Mouse (Mus musculus) gastrocnemius, postnatal 36 days (tissue): ENCODE measurements around the gene Serinc4. TPM values are rescaled to one million over a fixed set of nuclear protein-coding genes. Genes with fewer than 3 reads are reported as not detected.
A peak's percentile ranks its signal among the peaks of the same experiment; 100 is the strongest.
"Not testable (repeated sequence)": the region's sequence is repeated elsewhere in the genome, so short reads cannot be mapped to it uniquely, and the experiment has no call there.

Source experiments
- DNase-seq, 2 experiments: peaks; one replicate each; pipeline ENCODE4 v3.0.0; 2022
- intact Hi-C: fragments of 180-260 bp; cut with DNase I; formaldehyde crosslinking; loops from one replicate; pipeline ENCODE4 v1.15.1; 2025
- long read RNA-seq, 2 experiments: library from polyadenylated mRNA; stranded (forward); transcript quantifications; one replicate each; pipeline ENCODE4 v2.0.0; 2021
- total RNA-seq, 2 experiments: library from RNA; stranded (reverse); gene quantifications; 2 replicates each; pipeline ENCODE4 v1.2.3; 2021

Serinc4 gene
- not detected for total RNA-seq
- long read RNA-seq, experiment 1: 0 reads
- long read RNA-seq, experiment 2, partial matches to known transcripts: 0 of 1 reads
- long read RNA-seq, experiment 2, other reads (novel, unspliced or antisense): 1 of 1 reads

DNA sequence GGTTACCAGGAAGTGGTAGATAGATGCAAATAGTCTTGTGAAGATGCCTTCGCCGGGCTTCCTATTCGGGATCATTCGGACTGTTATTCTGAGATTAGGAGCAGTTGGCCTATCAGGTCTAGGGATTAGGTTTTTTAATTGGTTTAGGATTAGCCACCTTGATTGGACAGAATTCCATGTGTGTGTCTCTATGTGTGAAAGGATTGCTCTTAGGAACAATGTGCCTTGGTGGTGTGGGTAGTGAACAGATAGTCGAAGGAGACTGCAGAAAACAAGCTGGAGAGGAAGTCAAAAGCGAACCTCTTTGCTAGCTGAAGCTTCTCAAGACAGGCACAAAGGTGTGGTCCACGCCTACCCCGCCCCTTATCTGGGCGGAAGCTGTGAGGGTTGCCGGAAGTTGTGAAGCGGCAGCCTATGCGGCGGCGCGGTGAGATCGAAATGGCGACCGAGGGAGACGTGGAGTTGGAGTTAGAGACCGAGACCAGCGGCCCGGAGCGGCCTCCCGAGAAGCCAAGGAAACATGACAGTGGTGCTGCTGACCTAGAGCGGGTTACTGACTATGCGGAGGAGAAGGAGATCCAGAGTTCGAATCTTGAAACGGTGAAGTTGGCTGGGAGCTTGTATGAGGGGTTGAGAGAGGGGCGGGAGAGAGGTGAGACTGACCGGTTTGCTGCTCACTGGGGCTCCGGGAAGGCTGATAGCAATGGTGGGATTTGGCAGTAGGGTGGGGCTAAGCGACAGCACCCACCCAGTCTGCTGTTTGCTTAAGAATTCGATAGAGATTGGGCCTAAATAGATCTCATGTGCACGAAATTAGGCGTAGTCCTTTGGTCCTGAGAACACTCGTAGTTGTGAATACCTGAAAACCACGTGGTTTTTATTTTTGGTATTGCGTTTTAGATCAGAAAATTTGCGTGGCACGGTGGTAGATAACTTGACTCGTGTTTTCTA, at the start of gene Serinc4:
TSS of gene Serinc4 (minus strand) at position 90 of the 951 bp plus-strand sequence.
- intact Hi-C loops: no loop called here
- peak; percentile 70 to 73 for DNase-seq

DNA sequence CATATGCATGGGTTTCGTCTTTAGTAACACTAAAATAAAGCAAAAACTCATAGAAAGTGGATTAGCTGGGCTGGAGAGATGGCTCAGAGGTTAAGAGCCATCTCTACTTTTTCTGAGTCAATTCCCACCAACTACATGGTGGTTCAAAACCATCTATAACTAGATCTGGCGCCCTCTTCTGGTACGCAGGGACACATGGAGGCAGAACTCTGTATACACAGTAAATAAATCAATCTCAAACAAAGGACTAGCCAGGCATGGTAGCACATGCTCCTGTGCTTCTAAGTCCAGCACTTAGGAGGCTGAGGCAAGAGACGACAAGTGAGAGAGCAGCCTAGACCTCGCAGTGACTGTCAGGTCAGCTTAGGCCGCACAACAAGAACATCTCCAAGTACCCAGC, 45.0 kb upstream of the Serinc4 start:
- intact Hi-C loops: not testable (repeated sequence)

DNA sequence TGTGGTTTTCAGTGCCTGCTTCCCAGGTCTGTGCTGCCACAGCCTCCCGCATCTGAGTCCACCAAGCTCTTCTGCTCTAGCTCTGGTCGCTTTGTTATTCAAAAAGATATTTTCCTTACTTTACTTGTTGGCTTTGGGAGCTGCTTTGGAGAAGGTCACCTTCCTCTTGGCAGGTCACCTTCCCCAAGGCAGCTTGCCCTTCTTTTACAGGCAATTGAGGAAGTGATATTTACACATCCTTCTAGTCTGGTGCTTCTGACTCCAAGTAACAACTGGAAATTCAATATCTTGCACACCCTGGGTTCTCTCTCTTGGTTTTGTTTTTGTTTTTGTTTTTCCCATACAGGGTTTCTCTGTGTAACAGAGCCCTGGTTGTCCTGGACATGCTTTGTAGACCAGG, 27.8 kb upstream of the Serinc4 start:
- intact Hi-C loops, DNase-seq: not testable (repeated sequence)

More for the DNA sequence above, 45.0 kb upstream of the Serinc4 start:
- DNase-seq: not testable (repeated sequence)

DNA sequence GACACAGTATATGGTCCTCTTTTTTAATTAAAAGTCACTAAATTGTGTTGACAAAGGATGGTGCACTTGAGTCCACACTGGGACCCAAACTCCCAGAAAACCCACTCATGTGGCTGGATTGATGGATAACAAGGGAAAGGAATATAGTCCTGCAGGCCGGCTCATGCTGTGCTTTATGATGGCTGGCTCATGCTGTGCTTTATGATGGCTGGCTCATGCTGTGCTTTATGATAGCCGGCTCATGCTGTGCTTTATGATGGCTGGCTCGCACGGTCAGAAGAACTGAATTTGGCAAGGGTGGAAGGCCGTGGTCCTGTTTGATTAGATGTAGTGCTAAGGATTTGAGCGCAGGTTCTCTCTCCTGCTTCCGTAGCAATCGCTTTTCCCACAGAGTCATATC, 27.0 kb upstream of the Serinc4 start:
- intact Hi-C loops: no loop called here
- DNase-seq: no peak

DNA sequence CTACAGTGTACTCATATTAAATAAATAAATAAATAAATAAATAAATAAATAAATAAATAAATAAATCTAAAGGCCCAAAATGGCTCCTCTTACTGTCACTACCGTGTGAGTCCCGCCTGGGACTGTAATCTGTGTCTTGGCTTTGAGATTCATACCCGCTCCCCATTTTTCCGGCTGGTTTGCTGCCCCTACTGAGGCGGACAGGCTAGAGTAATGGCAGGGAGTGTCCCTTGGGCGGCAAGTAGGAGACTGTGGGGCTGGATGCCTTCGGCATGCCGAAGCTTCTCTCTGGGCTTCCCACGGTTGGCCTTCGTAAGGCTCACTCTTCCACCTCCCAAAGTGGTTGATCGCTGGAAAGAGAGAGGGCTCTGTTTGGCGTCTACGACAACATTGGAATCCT, 24.3 kb upstream of the Serinc4 start:
- not testable (repeated sequence) for DNase-seq

DNA sequence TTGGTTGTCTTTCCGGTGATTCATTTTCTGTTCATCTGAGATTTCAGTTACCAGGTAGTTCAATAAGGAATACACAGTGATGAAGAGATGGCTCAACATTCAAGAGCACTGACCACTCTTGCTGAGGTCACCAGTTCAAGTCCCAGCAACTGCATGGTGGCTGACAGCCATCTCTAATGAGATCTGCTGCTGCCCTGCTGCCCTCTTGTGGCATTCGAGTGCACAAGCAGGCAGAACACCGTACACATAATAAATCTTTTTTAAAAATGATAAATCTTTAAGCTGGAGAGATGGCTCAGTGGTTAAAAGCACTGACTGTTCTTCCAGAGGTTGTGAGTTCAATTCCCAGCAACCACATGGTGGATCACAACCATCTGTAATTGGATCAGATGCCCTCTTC, 23.9 kb upstream of the Serinc4 start:
- no peak for DNase-seq
- intact Hi-C loops: no loop called here

More for the DNA sequence above, 24.3 kb upstream of the Serinc4 start:
- intact Hi-C loops: not testable (repeated sequence)

DNA sequence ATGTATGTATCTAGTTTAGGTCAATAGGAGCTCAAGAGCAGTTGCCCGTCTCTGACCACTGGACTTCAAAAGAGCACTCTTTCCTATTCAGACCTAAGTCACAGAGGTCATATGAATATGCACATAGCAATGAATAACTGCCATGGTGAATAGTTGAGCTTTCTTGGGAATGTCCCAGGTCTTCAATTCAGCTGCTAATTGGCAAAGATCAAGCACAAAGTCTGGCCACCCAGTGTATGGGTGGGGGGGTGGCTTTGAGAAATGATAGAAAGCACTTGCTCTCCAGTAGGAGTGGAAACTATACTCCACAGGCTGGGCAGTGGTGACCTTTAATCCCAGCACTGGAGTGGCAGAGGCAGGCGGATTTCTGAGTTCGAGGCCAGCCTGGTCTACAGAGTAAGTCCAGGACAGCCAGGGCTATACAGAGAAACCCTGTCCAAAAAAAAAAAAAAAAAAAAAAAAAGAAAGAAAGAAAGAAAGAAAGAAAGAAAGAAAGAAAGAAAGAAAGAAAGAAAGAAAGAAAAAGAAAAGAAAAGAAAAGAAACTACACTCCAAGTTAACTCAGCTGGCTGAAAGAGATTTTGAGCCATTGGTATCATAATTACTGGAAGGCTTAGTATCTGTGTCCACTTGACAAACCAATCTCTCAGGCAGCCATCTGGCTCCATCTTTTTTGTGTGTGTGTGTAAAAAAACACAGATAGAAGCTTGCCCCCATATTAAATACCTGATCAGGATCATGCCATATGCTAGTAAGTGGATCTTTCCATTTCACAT, 21.1 kb upstream of the Serinc4 start:
- DNase-seq: no peak
- intact Hi-C loops: no loop called here

DNA sequence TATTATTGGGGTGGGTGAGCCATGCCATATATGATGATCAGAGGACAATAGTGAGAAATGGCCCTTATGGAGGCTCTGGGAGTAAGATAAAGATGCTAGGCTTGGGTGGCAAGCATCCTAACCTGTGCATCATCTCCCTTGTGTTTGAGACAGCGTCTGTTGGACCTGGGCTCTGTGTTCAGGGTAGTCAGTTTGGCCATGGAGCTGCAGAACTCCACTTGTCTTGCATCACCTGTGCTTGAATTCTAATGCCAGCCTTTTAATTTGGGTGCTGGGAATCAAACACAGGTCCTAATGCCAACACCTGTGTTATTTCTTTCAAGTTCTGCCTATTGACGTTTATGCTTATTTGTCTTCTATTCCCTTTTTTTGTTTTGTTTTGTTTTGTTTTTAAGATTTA, 18.7 kb upstream of the Serinc4 start:
- intact Hi-C loops, DNase-seq: not testable (repeated sequence)

DNA sequence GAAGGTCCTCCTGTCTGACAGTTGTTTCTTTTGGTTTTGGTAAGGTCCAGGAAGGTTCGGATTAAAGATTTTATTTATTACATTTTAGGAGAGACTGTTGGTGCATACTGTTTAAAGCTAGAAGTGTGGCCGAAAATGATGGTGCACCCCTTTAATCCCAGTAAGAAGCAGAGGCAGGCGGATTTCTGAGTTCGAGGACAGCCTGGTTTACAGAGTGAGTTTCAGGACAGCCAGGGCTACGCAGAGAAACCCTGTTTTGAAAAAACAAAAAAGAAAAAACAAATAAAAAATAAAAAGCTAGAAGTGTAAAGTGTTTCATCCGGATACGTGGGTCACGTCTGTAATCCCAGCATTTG, 17.6 kb upstream of the Serinc4 start:
- intact Hi-C loops: no loop called here
- DNase-seq: no peak

DNA sequence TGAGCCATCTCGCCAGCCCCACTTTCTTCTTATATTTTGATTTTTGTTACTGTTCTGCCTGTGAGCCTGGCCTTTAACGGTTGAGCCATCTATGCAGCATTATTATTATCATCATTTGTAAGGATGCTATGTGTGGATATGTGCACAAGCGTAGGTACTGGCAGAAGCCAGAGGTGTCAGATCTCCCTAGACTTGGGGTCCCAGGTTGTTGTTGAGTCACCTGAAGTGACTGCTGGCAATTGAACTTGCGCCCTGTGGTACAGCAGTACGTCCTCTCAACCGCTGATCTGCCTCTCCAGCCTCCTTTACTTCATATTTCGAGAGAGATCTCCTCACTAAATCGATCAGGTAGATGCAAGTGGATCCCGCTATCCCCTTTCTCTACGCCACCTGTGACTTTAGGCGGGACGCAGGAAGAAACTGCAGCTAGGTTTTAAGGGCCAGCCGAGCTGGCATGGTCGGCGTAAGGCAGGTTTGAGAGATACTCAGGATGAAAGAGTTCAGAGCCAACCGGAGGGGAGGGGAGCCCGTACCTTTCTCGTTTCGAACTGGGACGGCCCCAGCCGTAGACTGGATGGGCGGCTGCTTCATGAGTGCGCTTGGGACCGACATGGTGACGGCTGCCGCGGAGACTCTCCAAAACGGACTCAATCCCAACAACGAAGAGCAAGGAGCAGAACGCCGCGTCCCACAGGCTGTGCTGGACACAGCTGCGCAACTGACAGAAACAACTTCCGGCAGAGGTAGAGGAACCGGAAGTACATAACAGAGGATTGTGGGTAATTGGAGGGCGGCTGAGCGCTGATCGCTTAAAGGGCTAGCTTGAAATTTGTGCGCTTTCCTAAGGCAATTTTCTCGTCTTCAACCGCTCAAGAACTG, 17.0 kb upstream of the Serinc4 start, which contains the start of gene Mfap1b:
TSS of gene Mfap1b (minus strand) at position 767 of the 879 bp plus-strand sequence.
- peak; percentile 56 to 67 for DNase-seq
- intact Hi-C loops: not testable (repeated sequence)

DNA sequence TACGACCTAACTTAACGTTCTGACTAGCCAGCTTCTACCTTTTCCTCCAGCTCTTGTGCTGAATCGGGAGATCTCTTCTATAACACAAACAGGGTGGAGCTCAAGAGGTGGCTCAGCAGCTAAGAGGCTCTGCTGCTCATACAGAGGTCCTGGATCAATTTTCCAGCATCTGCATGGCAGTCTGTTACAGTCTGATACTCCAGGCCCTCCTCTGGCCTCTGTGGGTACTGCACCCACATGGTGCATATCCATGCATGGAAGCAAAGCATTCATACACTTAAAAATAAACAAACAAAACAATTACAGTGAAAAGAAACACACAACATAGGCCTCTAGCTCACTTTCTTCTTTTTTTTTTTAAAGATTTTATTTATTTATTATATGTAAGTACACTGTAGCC, 16.2 kb upstream of the Serinc4 start:
- DNase-seq, intact Hi-C loops: not testable (repeated sequence)

DNA sequence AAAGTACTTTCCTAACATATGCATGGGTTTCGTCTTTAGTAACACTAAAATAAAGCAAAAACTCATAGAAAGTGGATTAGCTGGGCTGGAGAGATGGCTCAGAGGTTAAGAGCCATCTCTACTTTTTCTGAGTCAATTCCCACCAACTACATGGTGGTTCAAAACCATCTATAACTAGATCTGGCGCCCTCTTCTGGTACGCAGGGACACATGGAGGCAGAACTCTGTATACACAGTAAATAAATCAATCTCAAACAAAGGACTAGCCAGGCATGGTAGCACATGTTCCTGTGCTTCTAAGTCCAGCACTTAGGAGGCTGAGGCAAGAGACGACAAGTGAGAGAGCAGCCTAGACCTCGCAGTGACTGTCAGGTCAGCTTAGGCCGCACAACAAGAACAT, 12.4 kb upstream of the Serinc4 start:
- DNase-seq, intact Hi-C loops: not testable (repeated sequence)

DNA sequence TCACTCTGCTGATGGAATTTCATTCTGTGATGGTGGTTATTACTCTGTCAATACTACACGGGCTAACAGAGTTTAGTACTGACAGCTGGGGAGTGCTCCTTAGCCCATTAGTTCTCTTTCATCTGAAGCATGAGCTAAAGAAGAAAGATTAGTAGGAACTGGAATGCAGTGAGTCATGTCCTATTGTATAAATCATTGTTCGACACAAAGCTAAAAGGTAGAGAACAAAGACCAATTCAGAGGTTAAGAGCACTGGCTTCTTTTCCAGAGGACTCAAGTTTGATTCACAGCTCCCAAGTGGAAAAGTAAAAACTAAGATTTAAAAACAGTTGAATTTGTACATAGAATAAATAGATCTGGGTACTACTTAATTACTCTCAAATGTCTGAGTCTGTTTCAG, 3.5 kb upstream of the Serinc4 start:
- no peak for DNase-seq
- intact Hi-C loops: no loop called here

DNA sequence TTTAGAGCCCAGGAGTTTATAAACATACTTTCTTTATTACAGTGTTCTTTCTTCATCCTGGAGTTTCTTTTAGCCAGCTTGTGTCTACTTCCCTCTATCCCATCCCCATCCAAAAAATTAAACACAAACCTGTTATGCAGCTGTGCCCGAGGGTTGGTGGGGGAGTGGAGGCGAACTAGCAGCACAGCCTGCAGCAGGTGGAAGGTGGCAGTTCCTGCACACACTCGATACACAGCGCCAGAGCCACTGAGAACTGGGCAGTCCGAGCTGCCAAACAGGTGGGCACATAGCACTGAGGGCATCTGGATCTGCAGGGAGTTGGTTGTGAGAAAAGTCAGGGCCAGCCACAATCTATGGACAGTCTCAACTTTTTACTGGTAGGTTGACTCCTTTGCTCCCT, 1.0 kb downstream of the Serinc4 start:
- DNase-seq: no peak
- intact Hi-C loops: no loop called here

DNA sequence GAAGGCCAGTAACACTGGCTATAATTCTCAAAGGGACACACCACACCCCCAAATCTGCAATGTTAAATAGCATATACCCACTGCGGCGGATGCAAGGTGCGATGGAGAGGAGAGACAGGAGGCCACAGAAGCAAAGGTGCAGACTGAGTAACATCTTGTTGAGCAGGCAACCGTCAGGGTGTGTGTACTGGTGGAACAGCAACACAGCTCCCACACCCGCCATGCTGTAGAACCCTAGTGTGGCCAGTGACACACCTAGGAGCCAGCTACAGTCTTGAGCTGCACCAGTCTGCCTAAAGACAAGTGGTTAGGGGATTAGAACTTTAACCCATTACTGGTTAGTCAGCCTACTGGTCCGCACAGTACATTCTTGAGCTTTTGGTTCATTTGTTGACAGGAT, 2.7 kb downstream of the Serinc4 start:
- no peak for DNase-seq
- intact Hi-C loops: no loop called here

DNA sequence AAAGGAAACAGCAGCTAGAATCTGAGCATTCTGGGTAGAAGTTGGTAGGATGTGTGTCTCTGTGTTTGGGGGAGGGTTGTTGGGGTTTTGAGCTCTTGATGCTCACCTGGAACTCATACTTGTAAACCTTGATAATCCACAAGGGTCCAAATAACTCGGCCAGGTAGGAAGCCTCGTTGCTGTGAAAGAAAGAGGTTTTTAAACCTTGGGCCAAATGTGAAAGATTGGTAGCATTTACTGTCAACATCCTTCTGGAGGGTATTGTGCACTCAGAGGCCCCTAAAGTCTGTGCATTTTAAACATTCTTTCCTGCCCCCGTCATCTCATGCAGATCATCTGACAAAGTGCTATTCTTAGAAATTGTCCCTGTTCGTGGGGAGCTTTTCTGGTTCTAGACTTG, 3.6 kb downstream of the Serinc4 start, which contains the start of gene Hypk:
TSS of gene Hypk (plus strand) at position 301 of the 400 bp plus-strand sequence.
- intact Hi-C loops: no loop called here
- no peak for DNase-seq

DNA sequence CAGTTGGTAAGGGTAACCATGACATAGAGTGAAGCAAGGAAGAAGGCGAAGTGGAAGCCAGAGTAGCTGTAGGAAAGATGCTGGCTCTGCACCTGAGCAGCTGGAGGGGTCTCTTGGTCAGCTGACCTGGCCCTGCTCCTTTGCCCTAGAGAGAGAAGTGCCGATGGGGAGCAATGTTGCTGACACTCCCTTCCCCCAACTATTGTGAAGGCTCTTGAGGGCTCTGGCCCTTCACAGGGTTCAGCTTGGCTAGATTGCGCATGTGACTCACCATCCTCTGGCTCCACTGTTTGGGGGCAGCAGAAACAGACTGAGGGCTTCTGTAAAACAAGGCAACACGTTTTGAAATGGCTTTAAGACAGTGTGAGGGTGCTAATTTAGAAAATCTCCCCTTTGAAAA, 4.2 kb downstream of the Serinc4 start:
- intact Hi-C loops: no loop called here
- DNase-seq: no peak

DNA sequence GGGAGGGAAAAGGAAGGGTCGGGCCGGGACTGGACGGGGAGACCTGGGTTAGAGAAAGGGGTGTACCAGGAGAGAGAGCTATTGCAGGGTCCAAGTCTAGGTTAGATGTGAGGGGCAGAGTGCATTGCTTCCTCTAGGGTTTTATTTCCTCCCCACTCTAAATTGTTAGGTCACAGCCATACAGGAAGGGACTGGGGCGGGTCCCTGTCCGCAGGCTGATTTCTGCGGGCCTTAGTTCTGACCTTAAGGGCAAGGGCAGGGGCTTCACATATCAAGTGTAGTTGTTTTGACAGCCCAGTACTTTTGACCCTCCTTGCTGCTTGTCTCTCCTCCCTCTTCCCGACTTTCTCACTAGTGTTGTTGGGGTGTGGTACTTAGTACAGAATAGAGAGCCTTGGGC, 6.5 kb downstream of the Serinc4 start:
- no peak for DNase-seq
- intact Hi-C loops: no loop called here

DNA sequence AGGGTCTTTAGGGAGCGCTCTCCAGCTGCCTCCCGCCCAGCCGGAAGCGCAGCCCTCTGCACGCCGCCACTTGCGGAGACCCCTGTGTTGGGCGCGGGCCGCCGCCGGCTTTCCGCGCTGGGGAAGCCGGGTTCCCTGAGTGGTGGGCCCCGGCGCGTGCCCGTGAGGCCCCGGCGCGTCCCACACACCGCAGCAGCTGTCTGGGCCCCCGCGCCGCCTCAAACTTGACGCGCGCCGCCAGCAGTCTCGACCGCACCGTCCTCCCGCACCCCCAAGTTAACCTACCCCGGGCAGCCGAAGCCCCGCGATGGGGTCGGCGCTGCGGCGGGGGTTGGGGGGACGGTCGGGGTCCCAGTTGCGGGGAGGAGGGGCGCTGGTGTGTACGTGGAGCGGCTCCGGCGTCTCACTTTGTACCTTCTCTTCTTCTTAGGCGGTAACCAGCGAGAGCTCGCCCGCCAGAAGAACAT, 7.0 kb downstream of the Serinc4 start:
- intact Hi-C loops: loop anchor here (2.0 kb wide), 1 partner anchor 35 kb away; no protein-coding TSS in a partner anchor
- DNase-seq: peak in 1 of 2 experiments; percentile 17
